Mouse (Mus musculus) lung, postnatal 0 days (tissue): ENCODE results near the gene Efcab1. TPM values are rescaled to one million over a fixed set of nuclear protein-coding genes. Genes with fewer than 3 reads are reported as not detected.
"Not testable (repeated sequence)": the region's sequence is repeated elsewhere in the genome, so short reads cannot be mapped to it uniquely, and the experiment has no call there.

Source experiments
- ATAC-seq: fragments of 200-750 bp; cut with Nextera tagmentation; 2 replicates; pipeline ENCODE4 v1.8.0; 2017; ENCODE audit warnings: moderate library complexity
- DNase-seq: peaks from one replicate; pipeline ENCODE4 v3.0.0-alpha.2; 2016; ENCODE audit warnings: low spot score
- H3K27ac ChIP-seq: fragments of 300-500 bp; sonication (generic); 2 replicates; pipeline ENCODE4 v1.5.1; 2014; ENCODE audit warnings: antibody characterized with exemption, mild to moderate bottlenecking, low read length, mixed read lengths
- H3K27me3 ChIP-seq: fragments of 300-500 bp; sonication (generic); replicated peaks from 2 replicates; pipeline ENCODE4 v1.6.1; 2014; ENCODE audit warnings: low read length, mixed read lengths; ENCODE audit not compliant: insufficient read depth
- H3K36me3 ChIP-seq: fragments of 300-500 bp; sonication (generic); 2 replicates; pipeline ENCODE4 v1.6.1; 2014; ENCODE audit warnings: low read length, mixed read lengths; ENCODE audit not compliant: insufficient read depth
- H3K4me1 ChIP-seq: fragments of 300-500 bp; sonication (generic); 2 replicates; pipeline ENCODE4 v1.6.1; 2014; ENCODE audit warnings: antibody characterized with exemption, low read depth, low read length, mixed read lengths; ENCODE audit not compliant: insufficient read depth
- H3K4me2 ChIP-seq: fragments of 300-500 bp; sonication (generic); replicated peaks from 2 replicates; pipeline ENCODE4 v1.6.1; 2014; ENCODE audit warnings: low read depth, mild to moderate bottlenecking, low read length, moderate library complexity, mixed read lengths
- H3K4me3 ChIP-seq: fragments of 300-500 bp; sonication (generic); 2 replicates; pipeline ENCODE4 v1.5.1; 2014; ENCODE audit warnings: low read depth, low read length
- H3K9ac ChIP-seq: fragments of 300-500 bp; sonication (generic); replicated peaks from 2 replicates; pipeline ENCODE4 v1.6.1; 2014; ENCODE audit warnings: low read depth, mild to moderate bottlenecking
- H3K9me3 ChIP-seq: fragments of 300-500 bp; sonication (generic); 2 replicates; pipeline ENCODE4 v1.6.1; 2016; ENCODE audit warnings: low read length, mixed read lengths
- CTCF ChIP-seq: IDR thresholded peaks from 2 replicates; pipeline ENCODE4 v1.5.1; 2016; ENCODE audit warnings: antibody characterized with exemption, mild to moderate bottlenecking
- EP300 ChIP-seq: IDR thresholded peaks from 2 replicates; pipeline ENCODE4 v1.6.1; 2016; ENCODE audit warnings: antibody characterized with exemption, mild to moderate bottlenecking, control low read depth
- WGBS: fragments of 180-500 bp; shearing (Covaris S2); extraction: QIAGEN DNeasy Blood & Tissue Kit; methylation state at CpG from one replicate; pipeline ENCODE4 v1.1.7; 2014; 5-methylcytosine and 5-hydroxymethylcytosine counted together
- polyA plus RNA-seq: library from polyadenylated mRNA; unstranded; fragments of >200 nt; fragmentation: Nextera tagmentation; extraction: Ambion mirVana; gene quantifications from 2 replicates; pipeline ENCODE4 v1.2.1, GENCODE M21; 2015

The Efcab1 gene
- polyA plus RNA-seq, 1 experiment from 2014 or later, result 11.4 TPM

GRCm38 (mm10) chr16:14894713-14895112 lies 11.7 kb upstream of the Efcab1 start:
- H3K27ac ChIP-seq, result no peak overlapping the region
- TF ChIP-seq EP300 (no peak), CTCF (no peak)
- H3K4me3 ChIP-seq, result no peak overlapping the region
- DNase-seq (peak; percentile 84), ATAC-seq (peak; percentile 91)
- no peaks in the 10 kb centered on the region for H3K27me3 ChIP-seq
- H3K4me1 ChIP-seq, result no peaks in the 10 kb centered on the region; the same call in 1 of the 2 replicates
- no peak overlapping the region for H3K4me2 ChIP-seq
- H3K9me3 ChIP-seq, result no peaks in the 10 kb centered on the region
- no peak overlapping the region for H3K9ac ChIP-seq
- no peaks in the 10 kb centered on the region for H3K36me3 ChIP-seq
- WGBS, result 63% methylated on average over 1 of the region's 1 CpGs

DNA sequence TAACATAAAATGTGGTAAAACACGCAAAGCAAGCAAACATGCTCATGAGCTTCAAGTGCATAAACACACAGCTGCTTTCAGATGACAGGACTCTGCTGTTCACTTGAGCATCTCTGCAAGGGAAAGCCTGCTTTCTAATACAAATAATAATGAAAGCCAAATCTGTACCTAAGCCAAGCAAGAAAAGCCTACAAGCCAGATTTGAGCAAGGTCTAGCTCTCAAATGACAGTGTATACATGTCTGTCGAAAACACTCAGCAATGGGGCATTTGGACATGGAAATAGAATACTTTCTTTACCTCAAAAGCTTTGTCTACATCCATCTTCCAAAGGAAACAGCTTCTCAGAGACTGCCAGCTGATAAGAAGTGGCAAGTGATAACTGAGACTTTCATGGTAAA lies 10.9 kb upstream of the Efcab1 start:
- ATAC-seq, result no peak
- no peak overlapping the region for H3K4me3 ChIP-seq
- H3K4me2 ChIP-seq, result no peak overlapping the region
- no peak overlapping the region for H3K9ac ChIP-seq
- WGBS, result 31% methylated on average over 2 of the region's 2 CpGs
- H3K9me3 ChIP-seq, result no peaks in the 10 kb centered on the region
- H3K4me1 ChIP-seq, result no peaks in the 10 kb centered on the region; the same call in 1 of the 2 replicates
- H3K27me3 ChIP-seq, result no peaks in the 10 kb centered on the region
- no peak for TF ChIP-seq EP300
- no peak for TF ChIP-seq CTCF
- H3K36me3 ChIP-seq, result no peaks in the 10 kb centered on the region
- peak; percentile 10 for DNase-seq
- H3K27ac ChIP-seq, result no peak overlapping the region

GRCm38 (mm10) chr16:14930711-14931110 lies 24.3 kb downstream of the Efcab1 start:
- H3K36me3 ChIP-seq, DNase-seq, H3K27ac ChIP-seq, H3K4me1 ChIP-seq, H3K9me3 ChIP-seq, H3K9ac ChIP-seq, H3K27me3 ChIP-seq, H3K4me2 ChIP-seq, H3K4me3 ChIP-seq, ATAC-seq: not testable (repeated sequence)
- WGBS, result 54% methylated on average over 3 of the region's 3 CpGs

DNA sequence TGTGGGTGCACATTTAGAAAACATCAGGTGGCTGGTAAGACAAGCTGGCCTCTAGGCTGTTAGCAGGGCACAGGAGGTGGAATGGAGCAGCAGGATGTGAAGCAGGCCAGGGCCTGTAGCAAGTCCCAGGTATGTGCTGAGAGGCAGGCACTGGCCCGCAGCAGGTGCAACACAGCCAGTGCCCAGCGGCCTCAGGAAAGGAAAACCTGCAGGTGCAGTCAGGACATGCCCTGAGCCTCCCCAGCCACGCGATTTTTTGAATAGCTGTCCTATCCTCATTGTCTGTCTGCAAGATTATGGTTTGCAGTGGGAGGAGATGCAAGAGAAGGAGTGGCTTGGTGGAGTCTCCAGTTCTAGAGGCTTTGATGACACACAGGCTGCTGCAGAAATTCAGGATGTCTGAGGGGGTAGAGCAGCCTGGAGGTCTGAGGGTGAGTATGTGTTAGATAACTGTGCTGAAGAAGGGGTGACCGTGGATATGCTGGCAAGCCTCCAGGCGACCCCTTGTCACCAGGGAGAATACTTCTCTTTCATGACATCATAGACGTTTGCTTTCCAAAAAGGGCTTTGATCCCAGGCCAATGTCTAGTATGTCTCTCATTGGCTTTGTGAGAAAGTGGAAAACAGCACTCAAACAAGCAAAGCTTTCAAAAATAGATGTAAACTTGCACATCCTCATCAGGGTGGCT lies 30.2 kb downstream of the Efcab1 start:
- H3K4me3 ChIP-seq, H3K36me3 ChIP-seq, H3K9ac ChIP-seq, H3K27me3 ChIP-seq, H3K27ac ChIP-seq, H3K4me2 ChIP-seq, H3K4me1 ChIP-seq, H3K9me3 ChIP-seq: not testable (repeated sequence)
- WGBS, result 31% methylated on average over 7 of the region's 7 CpGs
- peak; percentile 50 for ATAC-seq
- TF ChIP-seq EP300, result 0 out of 2 replicates have a peak, but pooled peaks have one; percentile 32
- DNase-seq, result peak; percentile 56

DNA sequence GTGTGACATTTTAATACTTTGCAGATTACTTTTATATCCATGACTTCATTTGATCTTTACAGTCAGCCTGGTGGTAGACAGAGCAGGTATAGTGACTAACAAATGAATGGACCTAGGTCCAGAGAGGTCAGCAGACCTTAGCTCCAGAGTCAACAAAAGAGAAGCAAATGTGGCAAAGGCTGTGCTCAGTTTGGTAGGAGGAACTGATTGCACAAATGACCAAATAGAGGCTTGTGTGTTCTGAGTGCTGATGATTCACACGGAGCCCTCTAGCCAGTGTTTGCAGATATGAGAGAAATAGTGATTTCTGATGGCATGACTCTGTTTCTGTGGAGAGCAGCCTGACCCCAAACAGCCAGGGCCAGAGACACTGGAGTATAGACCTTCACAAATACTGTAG lies 33.1 kb downstream of the Efcab1 start:
- ATAC-seq, result peak; percentile 24

DNA sequence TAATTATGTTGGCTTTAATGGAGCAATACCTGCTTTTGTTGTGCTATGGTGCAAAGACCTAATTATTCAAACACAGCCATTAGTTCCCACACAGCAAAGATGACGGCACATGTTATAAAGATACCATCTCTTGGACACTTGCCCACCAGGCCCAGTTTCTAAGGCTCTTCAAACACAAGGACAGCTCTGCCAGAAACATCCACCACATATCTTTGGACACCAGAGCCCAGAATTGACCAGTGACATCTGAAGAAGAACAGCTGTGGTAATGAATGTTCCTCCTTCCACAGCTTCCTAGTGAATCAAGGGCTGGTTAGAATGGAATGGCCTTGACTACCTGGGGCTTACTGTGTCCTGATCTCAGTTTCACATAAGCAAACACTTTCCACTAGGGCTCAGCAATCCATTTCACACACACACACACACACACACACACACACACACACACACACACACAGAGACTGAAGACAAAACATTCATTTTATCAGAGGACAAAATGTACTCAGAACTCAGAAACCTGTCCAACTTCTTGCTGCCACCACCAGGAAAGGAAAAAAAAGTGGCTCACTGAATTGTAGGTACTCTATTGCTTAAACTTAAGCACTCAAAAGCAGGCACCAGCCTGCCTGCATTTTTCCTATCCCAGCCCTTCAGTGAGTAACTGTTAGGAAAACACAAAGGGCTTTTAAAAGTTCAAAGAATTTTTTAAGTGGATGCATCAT lies 33.7 kb downstream of the Efcab1 start:
- Histone ChIP-seq H3K4me1 (peaks cover 13% of the 10 kb centered on the region; the same call in 1 of the 2 replicates), H3K9me3 (no peaks in the 10 kb centered on the region), H3K36me3 (no peaks in the 10 kb centered on the region), H3K27me3 (no peaks in the 10 kb centered on the region), H3K9ac (no peak overlapping the region), H3K4me3 (no peak overlapping the region), H3K4me2 (no peak overlapping the region), H3K27ac (peak overlapping the region; percentile 81)
- TF ChIP-seq EP300 (peak; percentile 83), CTCF (peak; percentile 30)
- 11% methylated on average over 1 of the region's 1 CpGs for WGBS
- DNase-seq, result peak; percentile 92
- ATAC-seq, result peak; percentile 81

More for the DNA sequence above, 33.1 kb downstream of the Efcab1 start:
- Histone ChIP-seq H3K9me3 (no peaks in the 10 kb centered on the region), H3K9ac (no peak overlapping the region), H3K4me2 (no peak overlapping the region), H3K36me3 (no peaks in the 10 kb centered on the region), H3K27ac (peak overlapping the region; percentile 81), H3K4me1 (peaks cover 13% of the 10 kb centered on the region; the same call in 1 of the 2 replicates), H3K27me3 (no peaks in the 10 kb centered on the region), H3K4me3 (no peak overlapping the region)
- no peak for TF ChIP-seq EP300
- TF ChIP-seq CTCF, result no peak
- peak; percentile 69 for DNase-seq
- 36% methylated on average over 1 of the region's 1 CpGs for WGBS
